Mouse (Mus musculus): Measurements from ENCODE around the gene AI481877. TPM values are rescaled to one million over a fixed set of nuclear protein-coding genes. Genes with fewer than 3 reads are reported as not detected.

AI481877 gene
- total and polyA plus RNA-seq, 3 experiments: not detected

- Histone ChIP-seq H3K27me3 (replicated peaks) (no peaks in the 10 kb centered on the region), H3K9ac (ENCODE audit: insufficient read depth, low read depth) (no peak overlapping the region), H3K79me2 (replicated peaks; ENCODE audit: control insufficient read depth, extremely low read depth, insufficient read depth, poor library complexity, severe bottlenecking) (no peaks in the 10 kb centered on the region), H3K27ac (ENCODE audit: insufficient read depth, low read depth) (no peak overlapping the region), H3K4me3 (replicated peaks in 1 of 3; ENCODE audit: low read depth in 2 of 3, low read length in 2 of 3, poor library complexity in 1 of 3) (no peak overlapping the region), H3K4me2 (ENCODE audit: insufficient read depth, low read depth, poor library complexity, severe bottlenecking) (no peak overlapping the region), H3K4me1 (ENCODE audit: control insufficient read depth in 1 of 2, insufficient read depth in 2 of 2) (peaks cover 0 to 5% of the 10 kb centered on the region in 2 experiments; a peak in 1 of 4 replicates), H3K9me3 (replicated peaks; ENCODE audit: low read length) (no peaks in the 10 kb centered on the region), H3K36me3 (replicated peaks in 1 of 2; ENCODE audit: control insufficient read depth in 1 of 2, insufficient read depth in 1 of 2, low read length in 1 of 2) (no peaks in the 10 kb centered on the region)
- in situ Hi-C loops (cut with MboI; ENCODE audit: low pct_ligation_motif_present, low pct_unique_long_range_greater_than_20kb, low sequenced_read_pairs): no loop called here
- DNase-seq (ENCODE audit: extremely low read depth): no peak
- no peak for TF ChIP-seq CHD1 (IDR thresholded peaks at IDR 0.05; ENCODE audit: low read depth, low read length)
- TF ChIP-seq RAD21 (IDR thresholded peaks at IDR 0.05; ENCODE audit: low read depth, low read length): no peak
- no peak for TF ChIP-seq E2F4 (IDR thresholded peaks at IDR 0.05; ENCODE audit: insufficient replicate concordance, low read depth, low read length)
- TF ChIP-seq IRF4 (IDR thresholded peaks at IDR 0.05; ENCODE audit: low read depth, low read length): no peak
- TF ChIP-seq ETS1 (conservative IDR thresholded peaks at IDR 0.05; ENCODE audit: low read depth, low read length): no peak
- no peak for TF ChIP-seq MAZ (IDR thresholded peaks at IDR 0.05; ENCODE audit: low read depth, low read length)
- TF ChIP-seq CTCF (conservative IDR thresholded peaks at IDR 0.05 in 1 of 2, IDR thresholded peaks at IDR 0.05 in 1 of 2; ENCODE audit: low read depth in 2 of 2, low read length in 2 of 2): no peak
- TF ChIP-seq USF2 (conservative IDR thresholded peaks at IDR 0.05; ENCODE audit: low read depth, low read length): no peak
- TF ChIP-seq POLR2AphosphoS2 (IDR thresholded peaks at IDR 0.05; ENCODE audit: low read depth, low read length): no peak
- no peak for TF ChIP-seq ZNF384 (IDR thresholded peaks at IDR 0.05; ENCODE audit: low read depth, low read length)
- no peak for TF ChIP-seq PAX5 (IDR thresholded peaks at IDR 0.05; ENCODE audit: low read length)
- dilution Hi-C loops (cut with MboI; ENCODE audit: extremely low pct_ligation_motif_present, extremely low pct_unique_long_range_greater_than_20kb, low sequenced_read_pairs): no loop called here
Measured at GRCm38 (mm10) chr4:59164034-59164433, 25.3 kb upstream of the AI481877 start.

GRCm38 (mm10) chr4:59160959-59161670 is 22.3 kb upstream of the AI481877 start:
- H3K9ac ChIP-seq (ENCODE audit: insufficient read depth, low read depth): no peak overlapping the region
- H3K4me1 ChIP-seq (ENCODE audit: control insufficient read depth in 1 of 2, insufficient read depth in 2 of 2): peaks cover 0 to 5% of the 10 kb centered on the region in 2 experiments; a peak in 1 of 4 replicates
- TF ChIP-seq CHD2 (IDR thresholded peaks at IDR 0.05; ENCODE audit: low read length) (no peak), SMC3 (IDR thresholded peaks at IDR 0.05; ENCODE audit: low read depth, low read length) (no peak), E2F4 (IDR thresholded peaks at IDR 0.05; ENCODE audit: insufficient replicate concordance, low read depth, low read length) (no peak), MEF2A (IDR thresholded peaks at IDR 0.05; ENCODE audit: borderline replicate concordance, low read depth, low read length) (no peak), NELFE (IDR thresholded peaks at IDR 0.05; ENCODE audit: low read depth, low read length) (no peak), TBP (conservative IDR thresholded peaks at IDR 0.05; ENCODE audit: low read depth, low read length) (no peak)
- in situ Hi-C loops (cut with MboI; ENCODE audit: low pct_ligation_motif_present, low pct_unique_long_range_greater_than_20kb, low sequenced_read_pairs) (no loop called here), dilution Hi-C loops (cut with MboI; ENCODE audit: extremely low pct_ligation_motif_present, extremely low pct_unique_long_range_greater_than_20kb, low sequenced_read_pairs) (no loop called here)
- no peaks in the 10 kb centered on the region for H3K36me3 ChIP-seq (replicated peaks in 1 of 2; ENCODE audit: control insufficient read depth in 1 of 2, insufficient read depth in 1 of 2, low read length in 1 of 2)
- DNase-seq (ENCODE audit: extremely low read depth): no peak
- H3K79me2 ChIP-seq (replicated peaks; ENCODE audit: control insufficient read depth, extremely low read depth, insufficient read depth, poor library complexity, severe bottlenecking): no peaks in the 10 kb centered on the region
- no peak overlapping the region for H3K4me2 ChIP-seq (ENCODE audit: insufficient read depth, low read depth, poor library complexity, severe bottlenecking)
- no peaks in the 10 kb centered on the region for H3K27me3 ChIP-seq (replicated peaks)
- no peak overlapping the region for H3K27ac ChIP-seq (ENCODE audit: insufficient read depth, low read depth)
- H3K4me3 ChIP-seq (replicated peaks in 1 of 3; ENCODE audit: low read depth in 2 of 3, low read length in 2 of 3, poor library complexity in 1 of 3): no peak overlapping the region
- no peaks in the 10 kb centered on the region for H3K9me3 ChIP-seq (replicated peaks; ENCODE audit: low read length)

Measured in CH12.LX (cell line).